Mouse (Mus musculus) skeletal muscle tissue, adult 2 months (tissue): ENCODE data around the gene Clca2.
A peak's percentile ranks its signal among the peaks of the same experiment; 100 is the strongest.

Experiments used
- DNase-seq: peaks from one replicate; pipeline ENCODE4 v3.0.0-alpha.2; 2012; ENCODE audit warnings: low read depth, low spot score

Clca2 gene

GRCm38 (mm10) chr3:145099291-145099690, at the start of gene Clca2:
Gene Clca2 (minus strand): TSS chr3:145099443.
- peak; percentile 43 for DNase-seq

GRCm38 (mm10) chr3:145147952-145148351, 48.7 kb upstream of the Clca2 start:
- DNase-seq, result no peak

DNA sequence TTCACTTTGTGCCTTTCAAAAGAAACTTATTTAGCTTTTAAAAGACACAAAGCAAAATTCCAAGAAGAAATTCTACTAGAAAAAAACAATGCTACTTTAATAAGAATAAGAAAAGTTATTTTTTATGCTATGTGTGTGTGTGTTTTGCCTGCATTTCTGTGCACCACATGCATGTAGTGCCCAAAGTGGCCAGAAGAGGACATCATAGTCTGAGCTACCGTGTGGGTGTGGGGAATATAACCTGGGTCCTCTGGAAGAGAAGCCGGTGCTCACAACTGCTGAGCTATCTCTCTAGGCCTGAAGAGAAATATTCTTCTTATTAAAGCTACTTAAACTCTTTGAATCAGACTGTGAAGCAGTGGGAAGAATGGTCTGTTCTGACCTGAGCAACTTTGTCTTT, 48.2 kb upstream of the Clca2 start:
- DNase-seq, result no peak

DNA sequence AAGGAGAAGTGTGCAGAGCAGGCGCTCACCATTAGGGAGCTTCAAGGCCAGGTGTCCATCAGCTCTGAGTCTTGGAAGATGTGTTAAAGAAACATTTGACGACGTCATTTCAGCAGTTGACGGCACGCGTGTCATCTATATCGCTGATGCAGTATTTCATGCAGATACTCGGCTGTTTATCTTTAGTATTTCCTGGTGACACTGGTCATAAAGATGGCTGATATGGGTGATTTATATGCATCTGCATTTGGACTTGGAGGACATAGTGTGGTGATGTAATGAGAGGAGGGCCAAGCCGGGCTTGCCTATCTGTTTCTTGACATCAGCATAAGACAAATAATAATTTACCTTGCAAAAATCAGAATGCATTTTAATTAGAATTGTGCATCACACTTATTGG, 47.6 kb upstream of the Clca2 start:
- no peak for DNase-seq

DNA sequence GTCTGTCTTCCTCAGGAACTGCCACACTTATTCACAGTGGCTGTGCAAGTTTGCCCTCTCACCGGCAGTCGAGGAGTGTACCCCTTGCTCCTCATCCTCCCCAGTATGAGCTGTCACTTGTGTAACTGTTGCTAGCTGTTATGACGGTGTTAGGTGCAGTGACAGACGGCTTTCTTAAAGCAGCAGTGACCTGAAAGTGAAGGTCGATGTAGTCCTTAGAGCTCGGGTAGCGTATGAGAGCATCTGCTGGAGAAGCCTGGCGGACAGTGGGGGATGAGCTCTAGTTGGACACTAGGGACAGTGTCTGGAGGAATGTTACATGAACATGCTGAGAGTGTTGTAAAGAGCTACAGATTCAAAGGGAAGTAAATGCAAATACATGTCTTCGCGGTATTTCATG, 44.6 kb upstream of the Clca2 start:
- DNase-seq, result no peak

- no peak for DNase-seq
These were observed 43.7 kb upstream of the Clca2 start for GRCm38 (mm10) chr3:145142925-145143324.

DNA sequence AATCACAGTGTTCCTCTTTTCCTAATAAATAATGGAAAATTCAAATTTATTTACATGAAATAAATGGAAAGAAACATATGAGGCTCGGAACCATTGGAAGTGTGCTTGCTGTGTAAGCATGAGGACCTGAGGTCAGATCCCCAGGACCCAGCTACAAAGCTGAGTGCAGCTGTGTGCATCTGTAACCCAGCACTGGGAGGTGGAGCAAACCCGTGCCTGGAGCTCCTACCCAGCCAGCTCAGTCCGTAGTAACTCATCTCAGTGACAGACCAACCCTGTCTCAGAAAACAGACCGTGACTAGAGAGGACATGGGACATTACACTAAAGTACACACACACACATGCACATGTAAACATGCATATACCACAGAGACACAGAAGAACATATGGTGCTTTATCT, 41.0 kb upstream of the Clca2 start:
- DNase-seq, result no peak

- peak; percentile 13 for DNase-seq
These were observed 32.1 kb upstream of the Clca2 start for GRCm38 (mm10) chr3:145131210-145131868.

- no peak for DNase-seq
These were observed 30.1 kb upstream of the Clca2 start for GRCm38 (mm10) chr3:145129356-145129755.

DNA sequence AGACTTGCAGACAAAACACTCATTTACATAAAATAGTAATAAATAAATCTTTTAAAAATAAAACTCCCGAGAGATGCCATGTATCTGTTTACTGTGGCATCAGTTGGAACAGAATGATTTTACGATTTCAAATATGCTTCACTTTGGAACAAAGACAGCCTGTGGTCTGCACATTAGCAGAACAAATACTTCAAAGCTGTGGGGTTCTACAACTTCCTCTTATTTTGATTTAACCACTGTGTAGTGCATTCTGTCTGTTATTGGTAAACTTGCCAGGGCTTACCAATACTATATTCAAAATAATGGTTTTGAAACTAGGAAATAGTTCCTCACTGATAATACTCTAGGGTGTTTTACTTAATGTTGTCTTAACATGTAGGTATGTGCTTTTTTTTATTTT, 27.4 kb upstream of the Clca2 start:
- no peak for DNase-seq

GRCm38 (mm10) chr3:145119425-145119824, 20.2 kb upstream of the Clca2 start:
- no peak for DNase-seq

GRCm38 (mm10) chr3:145119002-145119358, 19.7 kb upstream of the Clca2 start:
- DNase-seq, result no peak

DNA sequence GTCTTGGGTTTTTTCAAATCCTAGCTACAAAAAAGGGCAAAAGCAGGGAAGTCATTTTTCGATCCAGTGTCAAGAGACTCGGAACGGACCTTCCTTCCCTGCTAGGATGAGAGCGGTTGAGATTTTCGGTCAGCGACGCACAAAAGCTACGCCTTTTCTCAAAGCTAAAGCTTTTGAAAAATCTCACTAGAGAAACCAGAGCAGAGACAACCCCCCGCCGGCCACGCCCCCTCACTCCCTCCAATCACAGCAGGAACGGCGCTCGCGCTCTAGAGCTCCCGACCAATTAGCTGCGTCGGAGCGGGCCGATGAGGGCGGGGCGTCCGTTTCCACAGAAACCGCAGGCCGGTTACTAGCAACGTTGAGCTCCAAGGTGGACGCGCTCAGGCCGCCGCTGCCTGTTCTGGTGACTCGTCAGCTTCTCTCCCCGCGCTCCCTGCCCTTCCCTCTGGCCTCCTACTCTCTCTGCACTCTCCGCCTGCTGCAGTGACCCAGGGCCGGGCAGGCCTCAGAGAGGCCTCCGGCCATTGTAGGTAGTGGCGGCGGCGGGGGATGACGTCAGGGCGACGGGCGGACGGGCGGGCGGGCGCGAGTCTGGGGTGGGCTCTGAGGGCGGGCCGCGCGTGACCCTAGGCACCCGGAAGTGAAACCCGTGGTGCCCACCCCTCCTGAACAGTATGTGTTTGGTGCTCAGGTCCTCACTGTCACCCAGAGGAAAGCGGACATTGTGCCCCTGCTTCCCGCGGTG, 19.2 kb upstream of the Clca2 start, which contains the start of gene Odf2l:
Gene Odf2l, plus strand, starts transcription at position 335 of the 748 bp plus-strand sequence.
- DNase-seq, result peak; percentile 94

GRCm38 (mm10) chr3:145117637-145118036, 18.4 kb upstream of the Clca2 start:
- no peak for DNase-seq

DNA sequence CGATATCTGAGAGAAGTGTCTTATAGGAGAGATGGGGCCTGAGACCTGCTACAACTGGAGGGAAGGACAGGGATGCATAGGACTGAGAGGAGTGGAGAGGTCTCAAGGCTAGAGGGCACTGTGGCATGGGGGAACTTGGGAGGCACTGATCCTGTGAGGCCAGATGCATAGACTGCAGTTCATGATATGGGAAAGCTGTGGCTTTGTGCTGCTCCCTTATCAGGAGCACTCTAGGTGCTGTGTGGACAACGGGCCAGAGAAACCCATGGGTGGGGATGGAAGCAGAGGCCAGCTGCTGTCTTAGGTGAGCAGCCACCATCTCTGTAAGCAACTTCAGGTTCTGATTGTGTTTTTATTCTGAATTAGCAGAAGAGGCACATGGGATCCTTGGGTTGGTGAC, 15.9 kb upstream of the Clca2 start:
- no peak for DNase-seq

DNA sequence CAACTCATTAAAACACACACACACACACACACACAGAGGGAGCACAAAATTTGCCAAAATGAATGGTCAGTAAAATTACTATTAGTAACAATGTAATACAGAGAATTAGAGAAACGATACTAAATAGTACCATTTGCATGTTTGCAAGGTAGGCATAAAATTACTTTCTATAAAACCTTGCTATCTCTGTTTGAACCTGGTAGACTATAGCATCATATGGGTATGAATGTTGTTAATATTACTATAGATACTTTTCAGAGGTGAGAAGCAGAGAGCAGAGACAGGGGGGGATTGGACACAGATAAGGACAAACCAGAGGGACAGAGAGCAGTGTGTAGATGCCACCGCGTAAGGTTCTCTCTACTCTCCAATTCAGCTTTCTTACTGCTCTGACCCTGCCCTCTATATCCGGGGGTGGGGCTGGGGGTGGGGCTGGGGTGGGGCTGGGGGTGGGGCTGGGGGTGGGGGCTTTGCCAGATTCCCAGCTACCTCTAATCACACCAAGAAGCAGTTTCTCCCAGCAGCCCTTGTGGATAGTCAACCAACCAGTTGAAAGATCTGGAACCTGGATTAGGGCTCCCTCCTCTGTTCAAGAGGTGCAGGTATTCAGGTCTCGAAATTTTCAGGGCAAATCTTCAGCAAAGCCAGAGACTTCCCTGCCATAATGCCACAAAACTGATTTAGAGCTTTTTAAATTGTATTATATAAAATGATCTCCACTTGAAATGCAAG, 6.7 kb upstream of the Clca2 start:
- no peak for DNase-seq

- DNase-seq, result peak; percentile 54
These were observed 6.0 kb upstream of the Clca2 start for GRCm38 (mm10) chr3:145105076-145105772.

DNA sequence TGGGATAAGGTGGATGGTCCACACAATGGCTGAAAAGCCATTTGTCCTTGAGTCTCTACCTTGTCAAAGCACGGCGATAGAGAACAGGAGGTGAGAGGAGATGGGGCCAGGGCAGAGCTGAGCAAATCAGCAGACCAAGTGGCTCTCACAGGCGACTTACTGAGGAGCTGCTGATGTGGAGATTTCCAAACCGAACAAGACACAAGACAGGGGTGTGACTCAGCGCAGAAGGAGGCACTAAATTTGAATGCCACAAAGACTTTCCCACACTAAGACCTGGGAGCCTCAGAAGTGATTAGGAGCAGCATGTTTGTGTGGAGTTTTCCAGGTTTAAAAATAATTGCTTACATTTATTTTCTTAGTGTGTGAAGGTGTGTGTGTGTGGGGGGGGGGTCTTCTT, 4.5 kb upstream of the Clca2 start:
- no peak for DNase-seq

GRCm38 (mm10) chr3:145103321-145103720, 4.1 kb upstream of the Clca2 start:
- no peak for DNase-seq

- DNase-seq, result peak; percentile 55
These were observed 2.8 kb upstream of the Clca2 start for GRCm38 (mm10) chr3:145101891-145102555.

DNA sequence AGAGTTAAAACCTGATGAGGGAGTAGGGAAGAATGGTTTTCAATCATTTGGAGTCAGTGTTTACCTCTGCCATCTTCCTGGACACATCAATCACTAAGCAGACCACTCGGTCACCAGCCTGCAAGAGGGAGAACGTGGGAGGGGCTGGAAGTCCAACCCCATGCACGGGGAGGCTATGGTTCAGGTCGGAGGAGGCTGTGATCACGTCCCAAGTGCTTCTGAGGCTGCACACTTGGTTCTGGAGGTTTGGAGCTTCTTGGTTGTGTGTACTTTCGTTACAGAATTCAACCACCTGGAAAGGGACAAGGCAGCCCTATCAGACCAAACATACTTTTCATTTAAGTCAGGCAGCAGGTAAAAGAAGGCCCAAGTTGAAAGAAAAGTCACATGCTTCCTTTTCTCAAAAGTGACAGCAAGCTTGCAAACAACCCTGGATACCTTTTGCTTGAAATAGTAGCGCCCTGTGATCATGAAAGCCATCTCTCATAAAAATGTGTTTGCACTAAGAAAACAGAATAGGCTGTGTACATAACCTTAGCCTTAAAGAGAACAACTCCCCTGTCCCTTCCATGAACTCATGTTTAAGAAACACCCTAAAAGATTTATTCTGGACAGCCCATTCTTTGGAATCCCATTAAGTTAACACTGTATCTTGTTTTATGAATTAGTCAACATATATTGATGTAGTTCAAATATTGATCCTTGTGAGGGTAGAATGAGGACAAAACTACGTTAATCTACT, 11.2 kb downstream of the Clca2 start:
- no peak for DNase-seq
